Mouse (Mus musculus): ENCODE measurements around the gene Brpf3.

The Brpf3 gene

GRCm38 (mm10) chr17:28800671-28801412, at the start of gene Brpf3:
Brpf3 (plus strand) TSS chr17:28801090.
- DNase-seq (ENCODE audit: low read depth, low spot score) = peak; percentile 85

DNA sequence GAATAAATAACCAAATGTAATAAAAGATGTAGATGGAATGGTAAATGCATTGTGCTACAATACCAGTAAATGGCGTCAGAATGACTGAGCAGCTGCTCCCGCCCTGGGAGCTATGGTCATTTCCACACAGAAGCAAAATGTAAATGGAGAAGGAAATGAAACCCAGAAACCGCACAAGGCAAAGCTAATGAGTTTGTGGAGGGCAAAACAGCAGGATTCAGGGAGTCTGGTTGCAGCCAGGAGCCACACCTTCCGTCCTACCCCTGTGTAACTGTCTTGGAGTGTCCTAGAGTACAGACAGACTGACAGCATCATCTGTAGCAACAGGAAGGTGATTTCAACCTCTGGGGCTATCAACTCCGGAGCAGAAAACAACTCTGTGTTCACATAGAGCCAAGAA, 44.4 kb upstream of the Brpf3 start:
- DNase-seq (ENCODE audit: low read depth, low spot score) = no peak

DNA sequence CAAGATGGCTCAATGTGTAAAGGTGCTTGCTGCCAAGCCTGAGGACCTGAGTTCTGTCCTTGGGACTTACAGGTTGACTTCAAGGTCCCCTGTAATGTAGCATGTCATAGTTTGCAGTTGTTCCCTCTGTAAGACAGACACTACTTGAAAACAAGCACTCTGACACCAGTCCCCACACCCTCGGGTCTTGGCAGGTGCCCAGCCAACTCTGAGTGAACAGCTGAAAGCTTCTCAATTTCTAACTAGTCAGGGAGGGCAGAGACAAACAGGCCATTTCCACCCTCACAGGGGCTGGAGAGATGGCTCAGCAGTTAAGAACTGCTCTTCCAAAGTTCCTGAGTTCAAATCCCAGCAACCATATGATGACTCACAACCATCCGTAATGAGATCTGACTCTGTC, 43.4 kb upstream of the Brpf3 start:
- DNase-seq (ENCODE audit: low read depth, low spot score) = no peak

- no peak for DNase-seq (ENCODE audit: low read depth, low spot score)
Measured at GRCm38 (mm10) chr17:28760736-28761312, 40.1 kb upstream of the Brpf3 start.

- peak; percentile 83 for DNase-seq (ENCODE audit: low read depth, low spot score)
Measured at GRCm38 (mm10) chr17:28761871-28762270, 39.0 kb upstream of the Brpf3 start.

DNA sequence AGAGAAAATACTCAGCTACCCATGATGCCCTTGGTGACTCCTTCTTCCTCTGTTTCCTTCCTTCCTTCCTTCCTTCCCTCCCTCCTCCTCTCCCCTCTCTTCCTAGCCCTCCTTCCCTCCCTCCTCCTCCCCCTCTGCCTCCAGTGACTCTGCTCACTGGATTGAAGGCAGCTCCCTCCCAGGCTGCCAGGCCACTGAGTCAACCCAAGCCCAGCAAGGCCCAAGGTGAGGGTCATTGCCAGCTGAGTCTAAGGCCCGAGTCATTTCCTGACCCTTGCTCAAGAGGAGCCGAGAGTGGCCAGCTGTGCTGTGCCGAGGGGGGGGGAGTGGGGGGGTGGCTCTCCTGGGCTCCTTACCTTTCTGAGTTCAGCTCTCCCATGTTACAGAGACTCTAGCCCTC, 34.7 kb upstream of the Brpf3 start:
- no peak for DNase-seq (ENCODE audit: low read depth, low spot score)

- no peak for DNase-seq (ENCODE audit: low read depth, low spot score)
Measured at GRCm38 (mm10) chr17:28766781-28767515, 33.9 kb upstream of the Brpf3 start.

DNA sequence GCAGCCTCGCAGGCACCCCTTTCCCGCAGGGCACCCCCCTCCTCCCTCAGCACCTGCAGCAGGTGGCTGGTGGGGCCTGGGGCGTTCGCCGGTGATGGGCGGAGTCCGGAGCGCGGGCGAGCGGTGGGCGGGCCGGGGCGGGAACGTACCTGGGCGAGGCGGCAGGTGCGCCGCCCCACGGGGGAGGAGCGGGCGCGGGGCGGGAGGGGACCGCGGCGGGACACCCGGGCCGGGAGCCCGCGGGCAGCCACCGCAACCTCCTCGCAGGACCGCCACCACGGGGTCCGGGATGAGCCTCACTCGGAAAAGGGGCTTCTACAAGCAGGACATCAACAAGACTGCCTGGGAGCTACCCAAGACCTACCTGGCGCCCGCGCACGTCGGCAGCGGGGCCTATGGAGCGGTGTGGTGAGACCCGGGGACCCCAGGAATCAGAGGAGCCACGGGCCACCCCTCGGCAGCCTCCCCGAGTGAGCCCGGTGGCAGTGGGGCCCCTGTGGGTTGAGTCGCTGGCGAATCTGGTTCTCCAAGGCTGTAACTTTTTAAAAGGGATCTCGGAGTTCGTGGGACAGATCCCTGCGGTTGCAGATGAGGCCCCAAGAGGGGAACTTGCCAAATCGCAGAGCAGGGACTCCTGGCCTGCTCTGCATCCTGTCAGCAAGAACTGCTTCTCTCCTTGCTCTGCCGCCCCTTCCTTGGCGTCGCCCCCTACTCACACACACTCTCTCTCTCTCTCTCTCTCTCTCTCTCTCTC, 31.6 kb upstream of the Brpf3 start, which contains the start of gene Mapk13:
Gene Mapk13, plus strand, starts transcription at position 177 of the 754 bp plus-strand sequence.
- DNase-seq (ENCODE audit: low read depth, low spot score) = peak; percentile 34

DNA sequence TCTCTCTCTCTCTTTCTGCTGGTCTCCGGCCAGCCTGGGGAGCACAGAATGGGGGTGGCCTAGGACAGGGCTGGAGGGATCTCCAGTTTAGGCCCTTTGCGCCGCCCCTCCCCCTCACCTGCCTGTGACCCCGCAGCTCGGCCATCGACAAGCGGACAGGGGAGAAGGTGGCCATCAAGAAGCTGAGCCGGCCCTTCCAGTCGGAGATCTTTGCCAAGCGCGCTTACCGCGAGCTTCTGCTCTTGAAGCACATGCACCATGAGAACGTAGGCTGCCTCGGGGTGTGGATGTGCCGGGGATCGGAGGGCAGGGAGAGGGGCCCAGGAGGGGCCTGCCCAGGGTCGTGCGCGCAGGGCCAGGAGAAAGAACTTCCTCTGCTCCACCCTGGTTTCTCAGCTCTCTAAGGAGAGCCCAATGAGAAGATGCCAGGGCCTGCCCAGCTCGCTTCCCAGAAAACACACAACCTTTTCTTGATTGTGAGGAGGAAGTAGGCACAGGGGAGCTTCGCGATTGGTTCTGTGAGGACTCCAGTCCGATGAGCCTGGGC, 30.9 kb upstream of the Brpf3 start:
- peak; percentile 17 for DNase-seq (ENCODE audit: low read depth, low spot score)

DNA sequence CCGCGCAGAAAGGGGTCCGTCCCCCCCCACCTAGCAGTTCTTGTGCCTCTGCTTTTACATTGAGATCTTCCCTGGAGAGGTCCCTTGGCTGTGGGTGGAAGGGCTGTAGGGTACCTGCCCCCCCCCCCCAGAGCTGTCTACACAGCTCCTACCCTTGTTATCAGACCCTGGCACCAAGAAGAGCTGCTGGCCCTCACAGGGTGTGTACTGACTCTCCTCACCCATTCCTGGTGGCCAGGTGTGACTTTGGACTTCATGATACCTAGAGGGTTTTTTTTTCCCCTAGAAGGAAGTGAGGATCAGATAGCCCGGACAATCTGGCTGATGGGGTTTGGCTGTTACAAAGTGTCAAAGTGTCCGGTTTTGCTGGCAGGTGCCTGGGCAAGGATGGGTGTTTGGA, 29.6 kb upstream of the Brpf3 start:
- no peak for DNase-seq (ENCODE audit: low read depth, low spot score)

DNA sequence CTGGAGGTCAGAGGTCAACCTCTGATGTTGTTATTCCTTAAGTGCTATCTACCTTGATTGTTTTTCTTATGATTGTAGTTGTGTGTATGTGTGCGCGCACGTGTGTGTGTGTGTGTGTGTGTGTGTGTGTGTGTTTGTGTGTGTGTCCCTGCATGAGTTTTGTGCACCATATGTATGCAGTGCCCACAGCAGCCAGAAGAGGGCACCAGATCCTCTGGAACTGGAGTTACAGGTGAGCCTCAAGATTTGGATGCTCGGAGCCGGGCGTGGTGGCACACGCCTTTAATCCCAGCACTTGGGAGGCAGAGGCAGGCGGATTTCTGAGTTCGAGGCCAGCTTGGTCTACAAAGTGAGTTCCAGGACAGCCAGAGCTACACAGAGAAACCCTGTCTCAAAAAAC, 26.6 kb upstream of the Brpf3 start:
- DNase-seq (ENCODE audit: low read depth, low spot score) = peak; percentile 24

GRCm38 (mm10) chr17:28775161-28775560, 25.7 kb upstream of the Brpf3 start:
- no peak for DNase-seq (ENCODE audit: low read depth, low spot score)

DNA sequence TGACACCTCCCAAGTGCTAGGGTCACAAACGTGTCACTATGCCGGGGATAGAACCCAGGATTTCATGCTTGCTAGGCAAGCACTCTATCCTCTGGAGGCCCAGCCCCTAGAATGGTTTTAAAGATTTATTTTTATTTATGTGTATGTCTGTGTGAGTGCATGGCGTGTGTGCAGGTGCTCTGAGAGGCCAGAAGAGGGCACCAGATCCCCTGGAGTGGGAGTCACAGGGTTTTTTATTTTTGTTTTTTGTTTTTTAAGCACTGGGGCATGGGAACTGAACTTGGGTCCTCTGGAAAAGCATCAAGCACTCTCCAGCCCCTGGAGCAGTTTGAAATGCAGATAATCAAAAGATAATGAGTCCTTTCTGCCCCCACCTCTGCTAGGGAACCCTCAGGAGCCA, 24.1 kb upstream of the Brpf3 start:
- no peak for DNase-seq (ENCODE audit: low read depth, low spot score)

DNA sequence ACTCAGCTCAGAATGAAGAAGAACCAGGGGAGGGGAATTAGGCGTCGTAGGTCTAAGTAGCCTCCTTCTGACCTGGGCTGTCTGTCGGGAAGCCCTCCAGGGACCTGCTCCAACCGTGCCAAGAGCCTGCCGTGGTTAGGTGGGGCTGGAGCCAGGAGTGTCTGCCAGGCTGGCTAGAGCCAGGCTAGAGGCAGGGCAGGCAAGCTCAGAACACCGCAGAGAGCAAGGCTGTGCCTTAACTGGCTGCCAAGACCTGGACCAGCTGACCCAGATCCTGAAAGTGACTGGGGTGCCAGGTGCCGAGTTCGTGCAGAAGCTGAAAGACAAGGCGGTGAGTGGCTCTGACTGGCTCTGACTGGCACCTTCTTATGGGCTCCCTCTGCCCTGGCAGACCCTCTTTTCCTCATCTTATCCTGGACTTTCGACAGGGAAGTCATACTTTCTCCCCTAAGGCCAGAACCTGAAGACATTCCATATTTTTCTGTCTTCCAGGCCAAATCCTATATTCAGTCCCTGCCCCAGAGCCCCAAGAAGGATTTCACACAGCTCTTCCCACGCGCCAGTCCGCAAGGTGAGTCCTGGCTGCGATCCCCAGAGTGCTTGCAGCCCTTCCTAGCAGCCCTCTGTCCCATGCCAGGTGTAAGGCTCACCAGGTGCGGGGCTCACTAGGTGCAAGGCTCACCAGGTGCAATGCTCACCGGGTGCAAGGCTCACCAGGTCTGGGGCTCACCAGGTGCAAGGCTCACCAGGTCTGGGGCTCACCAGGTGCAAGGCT, 23.5 kb upstream of the Brpf3 start:
- no peak for DNase-seq (ENCODE audit: low read depth, low spot score)

DNA sequence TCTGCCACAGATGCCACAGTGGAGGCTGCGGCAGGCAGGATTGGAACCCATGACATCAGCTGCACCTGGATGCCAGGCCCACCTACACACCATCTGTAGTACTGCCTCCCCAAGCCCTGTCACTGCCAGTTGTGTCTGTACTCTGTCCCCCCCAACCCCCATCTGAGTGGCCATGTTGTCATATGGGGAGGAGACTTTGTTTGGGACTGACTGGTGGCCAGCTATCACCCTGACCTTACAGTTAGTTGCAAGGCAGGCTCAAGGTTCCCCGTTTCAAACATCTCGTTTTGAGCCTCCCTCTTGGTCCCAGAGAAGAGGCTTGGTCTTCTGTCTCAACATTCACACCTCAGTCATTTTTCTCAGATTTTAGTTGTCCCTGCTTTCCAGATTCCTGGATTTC, 21.2 kb upstream of the Brpf3 start:
- no peak for DNase-seq (ENCODE audit: low read depth, low spot score)

DNA sequence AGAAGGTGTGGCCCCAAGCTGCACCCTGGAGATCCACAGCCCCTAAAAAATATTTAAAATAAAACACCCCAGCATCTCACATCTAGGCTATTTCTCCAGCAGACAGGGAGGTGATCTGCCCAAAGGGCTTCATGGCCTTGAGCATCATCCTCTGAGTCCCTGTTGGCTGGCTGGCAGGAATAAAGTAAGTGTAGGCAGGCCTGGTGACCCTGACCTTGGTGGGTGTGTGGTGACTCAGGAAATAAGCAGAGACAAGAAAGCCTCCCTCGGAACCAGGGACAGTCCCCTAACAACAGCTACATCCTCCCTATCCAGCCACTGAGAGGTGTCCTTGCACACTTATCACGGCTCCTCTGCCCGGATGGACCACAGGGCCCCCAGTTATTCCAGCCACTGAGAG, 20.1 kb upstream of the Brpf3 start:
- DNase-seq (ENCODE audit: low read depth, low spot score) = no peak

DNA sequence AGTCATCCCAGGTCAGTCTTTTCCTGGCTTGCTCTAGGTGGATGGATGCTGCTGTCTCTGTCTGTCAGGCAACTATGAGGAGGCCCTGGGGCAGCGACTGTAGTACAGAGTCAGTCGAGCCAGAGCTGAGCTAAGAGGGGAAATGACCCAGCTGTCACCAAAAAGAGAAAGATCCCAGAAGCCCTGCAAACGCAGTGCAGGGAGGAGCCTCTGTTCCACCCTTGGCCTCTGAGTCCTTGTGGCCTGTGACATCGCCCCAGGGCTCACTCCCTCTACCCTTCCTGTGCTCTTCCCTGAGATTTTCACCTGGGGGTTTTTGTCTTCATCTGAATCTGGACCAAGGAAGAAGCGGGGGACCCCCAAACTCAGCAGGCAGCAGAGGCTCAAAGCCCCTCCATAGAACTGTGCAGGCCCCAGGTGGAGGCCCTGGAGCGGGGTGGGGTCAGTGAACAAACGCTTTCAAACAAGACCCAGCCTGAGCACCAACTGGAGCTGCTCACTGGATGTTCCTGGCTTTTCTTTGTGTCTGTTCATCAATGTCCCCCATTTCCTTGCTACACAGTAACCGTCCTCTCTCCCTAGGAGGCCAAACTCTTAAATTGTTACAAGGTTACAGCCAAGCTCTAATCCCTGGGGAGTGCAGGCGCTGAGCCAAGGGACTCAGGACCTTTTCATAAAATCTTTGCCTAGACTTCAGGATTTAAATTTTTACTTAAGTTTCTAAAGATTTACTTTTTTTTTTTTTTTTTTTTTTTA, 19.4 kb upstream of the Brpf3 start:
- DNase-seq (ENCODE audit: low read depth, low spot score) = no peak

- DNase-seq (ENCODE audit: low read depth, low spot score) = no peak
Measured at GRCm38 (mm10) chr17:28785036-28785435, 15.9 kb upstream of the Brpf3 start.

GRCm38 (mm10) chr17:28787507-28787906, 13.4 kb upstream of the Brpf3 start:
- DNase-seq (ENCODE audit: low read depth, low spot score) = no peak

- DNase-seq (ENCODE audit: low read depth, low spot score) = no peak
Measured at GRCm38 (mm10) chr17:28797031-28797430, 3.9 kb upstream of the Brpf3 start.

Measured in CD4-positive, CD25-positive, alpha-beta regulatory T cell, adult 2 months (primary cell).